ENCODE assay signal across 16 mouse cellular contexts in genomic region chrX:136850300-136850699, GRCm38 (mm10). TPM values are rescaled to one million over a fixed set of nuclear protein-coding genes. Genes with fewer than 3 reads are reported as not detected.
DNase-seq lines count a peak whose midpoint lies in the region; ATAC-seq and TF ChIP-seq lines count a peak whose summit lies in the region.
"Had no signal": no experiment of that assay in that cellular context is flagged by ENCODE, and none has a peak within 500 bp of the region (broad histone marks: within the 10 kb centered on the region; RNA-seq: fewer than 3 reads in every experiment).

No protein-coding gene starts in this region.

- H3K27ac ChIP-seq in forebrain, postnatal 0 days (ENCODE audit: low read depth, low read length), result no peak overlapping the region
- H3K27ac ChIP-seq in forebrain, embryonic 16.5 days (ENCODE audit: low read length), result no peak overlapping the region
- H3K27ac ChIP-seq in midbrain, embryonic 14.5 days (replicated peaks; ENCODE audit: low read depth, low read length), result no peak overlapping the region
- no peak overlapping the region for H3K27ac ChIP-seq in midbrain, embryonic 10.5 days (replicated peaks)
- H3K27ac ChIP-seq: heart, embryonic 13.5 days; hindbrain, embryonic 14.5 days; neural tube, embryonic 13.5 days had no signal

- peak; percentile 38; the same call in 1 of the 2 replicates for ATAC-seq in forebrain, postnatal 0 days
- ATAC-seq in forebrain, embryonic 16.5 days, result no peak
- ATAC-seq in midbrain, embryonic 14.5 days (ENCODE audit: low FRiP score, low TSS enrichment), result no peak

- no peaks in the 10 kb centered on the region for H3K4me1 ChIP-seq in forebrain, postnatal 0 days (ENCODE audit: insufficient read depth)
- no peaks in the 10 kb centered on the region for H3K4me1 ChIP-seq in forebrain, embryonic 16.5 days (replicated peaks; ENCODE audit: control insufficient read depth, insufficient read depth, low read length)
- no peaks in the 10 kb centered on the region for H3K4me1 ChIP-seq in midbrain, embryonic 14.5 days (ENCODE audit: control insufficient read depth, insufficient read depth, low read length)
- no peaks in the 10 kb centered on the region for H3K4me1 ChIP-seq in midbrain, embryonic 10.5 days
- H3K4me1 ChIP-seq: heart, embryonic 13.5 days; neural tube, embryonic 13.5 days had no signal

- H3K4me3 ChIP-seq in forebrain, postnatal 0 days (ENCODE audit: low read depth, low read length), result no peak overlapping the region
- no peak overlapping the region for H3K4me3 ChIP-seq in forebrain, embryonic 16.5 days (replicated peaks; ENCODE audit: low read length)
- H3K4me3 ChIP-seq in midbrain, embryonic 14.5 days (replicated peaks; ENCODE audit: low read depth, low read length), result no peak overlapping the region
- H3K4me3 ChIP-seq in midbrain, embryonic 10.5 days, result no peak overlapping the region
- H3K4me3 ChIP-seq: heart, embryonic 13.5 days; neural tube, embryonic 13.5 days had no signal

- peak; percentile 11 for DNase-seq in forebrain, postnatal 0 days
- DNase-seq in midbrain, embryonic 14.5 days, result peak; percentile 14
- DNase-seq in midbrain, embryonic 10.5 days (ENCODE audit: low spot score), result no peak
- DNase-seq in R1 (ENCODE audit: low read depth, low spot score) (peak; percentile 52), MN1 (ENCODE audit: low spot score) (no peak)
- DNase-seq in splenic B cell, adult 2 months (ENCODE audit: low read depth, low spot score), result peak; percentile 3
- no peak for DNase-seq in left cerebral cortex, postnatal 36 days (ENCODE audit: low spot score in 2 of 2)
- DNase-seq: adrenal gland, postnatal 25 days; cerebellum, adult 9-10 months; kidney, postnatal 36 days; left cerebral cortex, postnatal 4 days had no signal

- H3K36me3 ChIP-seq in forebrain, postnatal 0 days (ENCODE audit: insufficient read depth), result no peaks in the 10 kb centered on the region
- no peaks in the 10 kb centered on the region for H3K36me3 ChIP-seq in forebrain, embryonic 16.5 days (ENCODE audit: control insufficient read depth, insufficient read depth)
- no peaks in the 10 kb centered on the region for H3K36me3 ChIP-seq in midbrain, embryonic 14.5 days (ENCODE audit: control insufficient read depth, insufficient read depth, low read length)
- H3K36me3 ChIP-seq in midbrain, embryonic 10.5 days, result no peaks in the 10 kb centered on the region
- H3K36me3 ChIP-seq in splenic B cell, adult 2 months (ENCODE audit: control insufficient read depth, insufficient read depth, low read length, poor library complexity, severe bottlenecking), result no peaks in the 10 kb centered on the region
- H3K36me3 ChIP-seq: heart, embryonic 13.5 days; neural tube, embryonic 13.5 days had no signal

- no peaks in the 10 kb centered on the region for H3K27me3 ChIP-seq in forebrain, postnatal 0 days (ENCODE audit: insufficient read depth, low read length)
- no peaks in the 10 kb centered on the region for H3K27me3 ChIP-seq in forebrain, embryonic 16.5 days (replicated peaks; ENCODE audit: control insufficient read depth, insufficient read depth, low read length)
- no peaks in the 10 kb centered on the region for H3K27me3 ChIP-seq in midbrain, embryonic 14.5 days (ENCODE audit: control insufficient read depth, insufficient read depth, low read length)
- H3K27me3 ChIP-seq in midbrain, embryonic 10.5 days (ENCODE audit: low read depth, poor library complexity, severe bottlenecking), result peaks cover 30% of the 10 kb centered on the region
- no peaks in the 10 kb centered on the region for H3K27me3 ChIP-seq in splenic B cell, adult 2 months (ENCODE audit: control insufficient read depth, insufficient read depth, low read length, poor library complexity, severe bottlenecking)
- H3K27me3 ChIP-seq: heart, embryonic 13.5 days; neural tube, embryonic 13.5 days had no signal

- H3K9me3 ChIP-seq in forebrain, postnatal 0 days (ENCODE audit: low read length), result no peaks in the 10 kb centered on the region
- no peaks in the 10 kb centered on the region for H3K9me3 ChIP-seq in forebrain, embryonic 16.5 days (ENCODE audit: control insufficient read depth, low read length)
- no peaks in the 10 kb centered on the region for H3K9me3 ChIP-seq in midbrain, embryonic 14.5 days (ENCODE audit: control insufficient read depth, low read length)
- no peaks in the 10 kb centered on the region for H3K9me3 ChIP-seq in midbrain, embryonic 10.5 days (replicated peaks)
- H3K9me3 ChIP-seq: heart, embryonic 13.5 days; neural tube, embryonic 13.5 days had no signal

- intact Hi-C loops in left cerebral cortex, postnatal 36 days (cut with DNase I), result no loop called here

- TF ChIP-seq CTCF in forebrain, postnatal 0 days (IDR thresholded peaks at IDR 0.05; ENCODE audit: low read depth), result peak; percentile 62

- no peak overlapping the region for H3K9ac ChIP-seq in forebrain, postnatal 0 days
- no peak overlapping the region for H3K9ac ChIP-seq in forebrain, embryonic 16.5 days (replicated peaks; ENCODE audit: low read depth, low read length)
- no peak overlapping the region for H3K9ac ChIP-seq in midbrain, embryonic 14.5 days (replicated peaks; ENCODE audit: low read length)
- H3K9ac ChIP-seq: heart, embryonic 13.5 days; hindbrain, embryonic 14.5 days; neural tube, embryonic 13.5 days had no signal

- no peak overlapping the region for H3K4me2 ChIP-seq in forebrain, postnatal 0 days (ENCODE audit: low read depth)
- no peak overlapping the region for H3K4me2 ChIP-seq in forebrain, embryonic 16.5 days (ENCODE audit: low read length)
- no peak overlapping the region for H3K4me2 ChIP-seq in midbrain, embryonic 14.5 days (ENCODE audit: low read length)
- H3K4me2 ChIP-seq: heart, embryonic 13.5 days; hindbrain, embryonic 14.5 days; neural tube, embryonic 13.5 days had no signal

- WGBS in forebrain, postnatal 0 days, result 29% methylated on average over 3 of the region's 3 CpGs
- WGBS in forebrain, embryonic 16.5 days, result 33% methylated on average over 3 of the region's 3 CpGs
- WGBS in midbrain, embryonic 14.5 days, result 24% methylated on average over 3 of the region's 3 CpGs
- WGBS in midbrain, embryonic 10.5 days, result 37% methylated on average over 3 of the region's 3 CpGs

RNA-seq across cellular contexts. Expression of gene Rab9b, which starts 18.3 kb away (rescaled TPM):
- total RNA-seq in forebrain, postnatal 0 days (2014; rRNA removed), result 39.0 and 42.2 TPM in 2 replicates
- 8.7 and 18.3 TPM in 2 replicates for polyA plus RNA-seq in forebrain, postnatal 0 days (2015; fragmentation: Nextera tagmentation; extraction: Ambion mirVana)
- polyA plus RNA-seq in forebrain, embryonic 16.5 days (2015; fragmentation: Nextera tagmentation; extraction: Ambion mirVana), result 12.1 and 16.0 TPM in 2 replicates
- 18.1 and 22.9 TPM in 2 replicates for polyA plus RNA-seq in midbrain, embryonic 14.5 days (2014; fragmentation: Nextera tagmentation; extraction: Ambion mirVana)
- 1.6 and 3.1 TPM in 2 replicates for polyA plus RNA-seq in midbrain, embryonic 10.5 days (2016; fragmentation: Nextera tagmentation; extraction: Ambion mirVana)
- total RNA-seq in left cerebral cortex, postnatal 36 days (2021), result 10 to 100 TPM; 12.1 to 19.6 TPM
- polyA plus RNA-seq: liver, embryonic 16.5 days had no signal

RNA-seq across cellular contexts. Expression of gene Plp1, which starts 27.8 kb away (rescaled TPM):
- 26.9 and 36.3 TPM in 2 replicates for total RNA-seq in forebrain, postnatal 0 days (2014; rRNA removed)
- 15.4 and 16.4 TPM in 2 replicates for polyA plus RNA-seq in forebrain, postnatal 0 days (2015; fragmentation: Nextera tagmentation; extraction: Ambion mirVana)
- polyA plus RNA-seq in forebrain, embryonic 16.5 days (2015; fragmentation: Nextera tagmentation; extraction: Ambion mirVana), result 11.6 and 15.9 TPM in 2 replicates
- polyA plus RNA-seq in midbrain, embryonic 14.5 days (2014; fragmentation: Nextera tagmentation; extraction: Ambion mirVana), result 7.1 and 8.1 TPM in 2 replicates
- polyA plus RNA-seq in midbrain, embryonic 10.5 days (2016; fragmentation: Nextera tagmentation; extraction: Ambion mirVana), result 19.4 and 19.5 TPM in 2 replicates
- 1,000 to 10,000 TPM in 1 of 2 experiments, 100 to 1,000 TPM in 1; 788 to 1,170 TPM for total RNA-seq in left cerebral cortex, postnatal 36 days (2021)

Comparison
In these comparisons a context has a peak if more than half of its experiments do, and no peak if none do; other contexts are left out.
1. DNase-seq: peak in forebrain, postnatal 0 days (single experiment), midbrain, embryonic 14.5 days (single experiment), R1 (single experiment) and splenic B cell, adult 2 months (single experiment); none in midbrain, embryonic 10.5 days (single experiment), left cerebral cortex, postnatal 36 days (0 of 2) and MN1 (single experiment).